Mouse (Mus musculus) neural tube, embryonic 11.5 days (tissue): ENCODE results near the gene Olfr1143. TPM values are rescaled to one million over a fixed set of nuclear protein-coding genes. Genes with fewer than 3 reads are reported as not detected.

Experiments
- ATAC-seq: fragments of 200-750 bp; cut with Nextera tagmentation; 2 replicates; pipeline ENCODE4 v1.8.0; 2017; ENCODE audit warnings: moderate number of reproducible peaks, mild to moderate bottlenecking, moderate TSS enrichment, moderate library complexity; ENCODE audit not compliant: insufficient read depth, low FRiP score, low TSS enrichment
- DNase-seq: peaks from one replicate; pipeline ENCODE4 v3.0.0-alpha.2; 2015; ENCODE audit warnings: low spot score
- H3K27ac ChIP-seq: fragments of 300-500 bp; sonication (generic); 2 replicates; pipeline ENCODE4 v1.5.1; 2014; ENCODE audit warnings: low read depth, mild to moderate bottlenecking, low read length
- H3K27me3 ChIP-seq: fragments of 300-500 bp; sonication (generic); 2 replicates; pipeline ENCODE4 v1.6.1; 2014; ENCODE audit warnings: mild to moderate bottlenecking, low read length, mixed read lengths; ENCODE audit not compliant: control insufficient read depth, insufficient read depth
- H3K36me3 ChIP-seq: fragments of 300-500 bp; sonication (generic); 2 replicates; pipeline ENCODE4 v1.6.1; 2014; ENCODE audit warnings: mild to moderate bottlenecking, low read length, moderate library complexity, mixed read lengths; ENCODE audit not compliant: control insufficient read depth, insufficient read depth
- H3K4me1 ChIP-seq: fragments of 300-500 bp; sonication (generic); 2 replicates; pipeline ENCODE4 v1.6.1; 2014; ENCODE audit warnings: low read length, mixed read lengths; ENCODE audit not compliant: control insufficient read depth, insufficient read depth
- H3K4me2 ChIP-seq: fragments of 300-500 bp; sonication (generic); 2 replicates; pipeline ENCODE4 v1.6.1; 2014; ENCODE audit warnings: low read depth, mild to moderate bottlenecking, moderate library complexity
- H3K4me3 ChIP-seq: fragments of 300-500 bp; sonication (generic); 2 replicates; pipeline ENCODE4 v1.5.1; 2014; ENCODE audit warnings: low read depth, low read length
- H3K9ac ChIP-seq: fragments of 300-500 bp; sonication (generic); 2 replicates; pipeline ENCODE4 v1.6.1; 2014; ENCODE audit warnings: mild to moderate bottlenecking, low read length
- H3K9me3 ChIP-seq: fragments of 300-500 bp; sonication (generic); 2 replicates; pipeline ENCODE4 v1.6.1; 2016; ENCODE audit warnings: low read length; ENCODE audit not compliant: control insufficient read depth
- WGBS: fragments of 180-500 bp; shearing (Covaris S2); extraction: QIAGEN DNeasy Blood & Tissue Kit; methylation state at CpG from one replicate; pipeline ENCODE4 v1.1.7; 2014; 5-methylcytosine and 5-hydroxymethylcytosine counted together
- polyA plus RNA-seq: library from polyadenylated mRNA; unstranded; fragments of >200 nt; fragmentation: Nextera tagmentation; extraction: Ambion mirVana; gene quantifications from 2 replicates; pipeline ENCODE4 v1.2.1, GENCODE M21; 2014

Gene Olfr1143
- polyA plus RNA-seq, result not detected in 2 replicates

- no peaks in the 10 kb centered on the region for H3K4me1 ChIP-seq
- H3K27me3 ChIP-seq, result no peaks in the 10 kb centered on the region
- H3K36me3 ChIP-seq, result no peaks in the 10 kb centered on the region
- no peak within 1 kb of the TSS for H3K4me3 ChIP-seq
- H3K27ac ChIP-seq, result no peak within 1 kb of the TSS
- DNase-seq, result no peak
- no peak within 1 kb of the TSS for H3K4me2 ChIP-seq
- H3K9ac ChIP-seq, result no peak within 1 kb of the TSS
- H3K9me3 ChIP-seq, result no peaks in the 10 kb centered on the region
- no peak for ATAC-seq
Observed at GRCm38 (mm10) chr2:87800292-87800691, at the start of gene Olfr1143. TSS of gene Olfr1143 (plus strand) at chr2:87800592.

GRCm38 (mm10) chr2:87753891-87754290 is 46.5 kb upstream of the Olfr1143 start, which contains the start of gene Olfr1141:
TSS of gene Olfr1141 (minus strand) at chr2:87753991.
- Histone ChIP-seq H3K4me1 (no peaks in the 10 kb centered on the region), H3K4me2 (no peak within 1 kb of the TSS), H3K36me3 (no peaks in the 10 kb centered on the region), H3K27ac (no peak within 1 kb of the TSS), H3K9ac (no peak within 1 kb of the TSS), H3K4me3 (no peak within 1 kb of the TSS), H3K27me3 (no peaks in the 10 kb centered on the region), H3K9me3 (no peaks in the 10 kb centered on the region)
- DNase-seq (no peak), ATAC-seq (no peak)
- WGBS, result 93% methylated on average over 1 of the region's 1 CpGs

GRCm38 (mm10) chr2:87776143-87776542 is 24.2 kb upstream of the Olfr1143 start:
- DNase-seq, result no peak
- H3K36me3 ChIP-seq, result no peaks in the 10 kb centered on the region
- no peak overlapping the region for H3K4me2 ChIP-seq
- no peak for ATAC-seq
- H3K9ac ChIP-seq, result no peak overlapping the region
- no peak overlapping the region for H3K4me3 ChIP-seq
- no peaks in the 10 kb centered on the region for H3K9me3 ChIP-seq
- H3K27me3 ChIP-seq, result no peaks in the 10 kb centered on the region
- WGBS, result 46% methylated on average over 1 of the region's 1 CpGs
- H3K4me1 ChIP-seq, result no peaks in the 10 kb centered on the region
- no peak overlapping the region for H3K27ac ChIP-seq

- 88% methylated on average over 4 of the region's 4 CpGs for WGBS
- Histone ChIP-seq H3K4me1 (no peaks in the 10 kb centered on the region), H3K36me3 (no peaks in the 10 kb centered on the region), H3K9ac (no peak within 1 kb of the TSS), H3K9me3 (no peaks in the 10 kb centered on the region), H3K4me3 (no peak within 1 kb of the TSS), H3K4me2 (no peak within 1 kb of the TSS), H3K27ac (no peak within 1 kb of the TSS), H3K27me3 (no peaks in the 10 kb centered on the region)
- DNase-seq (no peak), ATAC-seq (no peak)
Observed at GRCm38 (mm10) chr2:87779183-87779582, 21.2 kb upstream of the Olfr1143 start, which contains the start of gene Olfr152. TSS of gene Olfr152 (plus strand) at chr2:87779483.

- Histone ChIP-seq H3K9ac (no peak within 1 kb of the TSS), H3K4me1 (no peaks in the 10 kb centered on the region), H3K27me3 (no peaks in the 10 kb centered on the region), H3K9me3 (no peaks in the 10 kb centered on the region), H3K4me3 (no peak within 1 kb of the TSS), H3K27ac (no peak within 1 kb of the TSS), H3K4me2 (no peak within 1 kb of the TSS), H3K36me3 (no peaks in the 10 kb centered on the region)
- no peak for ATAC-seq
- WGBS, result 91% methylated on average over 1 of the region's 1 CpGs
- DNase-seq, result no peak
Observed at GRCm38 (mm10) chr2:87809522-87809921, 9.1 kb downstream of the Olfr1143 start, which contains the start of gene Olfr1145. TSS of gene Olfr1145 (plus strand) at chr2:87809822.

GRCm38 (mm10) chr2:87830233-87830632 is 29.8 kb downstream of the Olfr1143 start, which contains the start of gene Olfr1148:
TSS of gene Olfr1148 (plus strand) at chr2:87830533.
- WGBS, result 87% methylated on average over 1 of the region's 1 CpGs
- H3K4me1 ChIP-seq, result no peaks in the 10 kb centered on the region
- no peaks in the 10 kb centered on the region for H3K9me3 ChIP-seq
- H3K36me3 ChIP-seq, result no peaks in the 10 kb centered on the region
- no peak within 1 kb of the TSS for H3K27ac ChIP-seq
- DNase-seq (no peak), ATAC-seq (no peak)
- H3K4me2 ChIP-seq, result no peak within 1 kb of the TSS
- no peak within 1 kb of the TSS for H3K9ac ChIP-seq
- no peak within 1 kb of the TSS for H3K4me3 ChIP-seq
- no peaks in the 10 kb centered on the region for H3K27me3 ChIP-seq

GRCm38 (mm10) chr2:87843693-87844092 is 43.3 kb downstream of the Olfr1143 start, which contains the start of gene Olfr1150-ps1:
TSS of gene Olfr1150-ps1 (plus strand) at chr2:87843993.
- Histone ChIP-seq H3K9ac (no peak within 1 kb of the TSS), H3K27me3 (no peaks in the 10 kb centered on the region), H3K4me2 (no peak within 1 kb of the TSS), H3K4me3 (no peak within 1 kb of the TSS), H3K9me3 (no peaks in the 10 kb centered on the region), H3K4me1 (no peaks in the 10 kb centered on the region), H3K27ac (no peak within 1 kb of the TSS), H3K36me3 (no peaks in the 10 kb centered on the region)
- 78% methylated on average over 1 of the region's 1 CpGs for WGBS
- no peak for ATAC-seq
- no peak for DNase-seq

Other genes starting within 250 kb of the Olfr1143 start
- not detected in 2 replicates for gene Olfr1129, start 226.7 kb upstream of the Olfr1143 start, polyA plus RNA-seq
- gene Olfr1130, start 194.4 kb upstream of the Olfr1143 start, polyA plus RNA-seq, result not detected in 2 replicates
- not detected in 2 replicates for gene Olfr1131, start 173.5 kb upstream of the Olfr1143 start, polyA plus RNA-seq
- not detected in 2 replicates for gene Olfr1132, start 163.1 kb upstream of the Olfr1143 start, polyA plus RNA-seq
- gene Olfr1133, start 153.2 kb upstream of the Olfr1143 start, polyA plus RNA-seq, result not detected in 2 replicates
- gene Olfr1134, start 142.1 kb upstream of the Olfr1143 start, polyA plus RNA-seq, result not detected in 2 replicates
- not detected in 2 replicates for gene Olfr1135, start 126.9 kb upstream of the Olfr1143 start, polyA plus RNA-seq
- not detected in 2 replicates for gene Olfr1136, start 106.6 kb upstream of the Olfr1143 start, polyA plus RNA-seq
- not detected in 2 replicates for gene Olfr1137, start 87.4 kb upstream of the Olfr1143 start, polyA plus RNA-seq
- not detected in 2 replicates for gene Olfr1138, start 60.6 kb upstream of the Olfr1143 start, polyA plus RNA-seq
- gene Olfr1140, start 56.8 kb upstream of the Olfr1143 start, polyA plus RNA-seq, result not detected in 2 replicates
- gene Olfr1141, start 46.6 kb upstream of the Olfr1143 start, polyA plus RNA-seq, result not detected in 2 replicates
- not detected in 2 replicates for gene Olfr152, start 21.1 kb upstream of the Olfr1143 start, polyA plus RNA-seq
- gene Olfr1145, start 9.2 kb downstream of the Olfr1143 start, polyA plus RNA-seq, result not detected in 2 replicates
- not detected in 2 replicates for gene Olfr1148, start 29.9 kb downstream of the Olfr1143 start, polyA plus RNA-seq
- not detected in 2 replicates for gene Olfr1150-ps1, start 43.4 kb downstream of the Olfr1143 start, polyA plus RNA-seq
- gene Olfr1151, start 55.3 kb downstream of the Olfr1143 start, polyA plus RNA-seq, result not detected in 2 replicates
- not detected in 2 replicates for gene Olfr1152, start 65.9 kb downstream of the Olfr1143 start, polyA plus RNA-seq
- not detected in 2 replicates for gene Olfr1153, start 94.4 kb downstream of the Olfr1143 start, polyA plus RNA-seq
- gene Olfr1154, start 104.6 kb downstream of the Olfr1143 start, polyA plus RNA-seq, result not detected in 2 replicates
- not detected in 2 replicates for gene Olfr1155, start 144.5 kb downstream of the Olfr1143 start, polyA plus RNA-seq
- not detected in 2 replicates for gene Olfr1156, start 152.5 kb downstream of the Olfr1143 start, polyA plus RNA-seq
- gene Olfr1157, start 167.7 kb downstream of the Olfr1143 start, polyA plus RNA-seq, result not detected in 2 replicates
- not detected in 2 replicates for gene Olfr74, start 174.1 kb downstream of the Olfr1143 start, polyA plus RNA-seq
- not detected in 2 replicates for gene Olfr1158, start 189.5 kb downstream of the Olfr1143 start, polyA plus RNA-seq
- not detected in 2 replicates for gene Olfr1160, start 207.7 kb downstream of the Olfr1143 start, polyA plus RNA-seq
- gene Olfr1161, start 222.2 kb downstream of the Olfr1143 start, polyA plus RNA-seq, result not detected in 2 replicates
- gene Olfr73, start 237.1 kb downstream of the Olfr1143 start, polyA plus RNA-seq, result not detected in 2 replicates